Mouse (Mus musculus) erythroblast, embryonic 14.5 days (primary cell): ENCODE data around the gene Med10.

Experiments used
- GATA1 ChIP-seq: IDR thresholded peaks from 2 replicates; pipeline ENCODE4 v1.6.1; 2012; ENCODE audit warnings: low read length, inconsistent platforms, mixed read lengths
- TAL1 ChIP-seq: IDR thresholded peaks from 3 replicates; pipeline ENCODE4 v1.6.1; 2012; ENCODE audit warnings: low read length, inconsistent platforms, mixed read lengths

GRCm38 (mm10) chr13:69788704-69789103 is 13.5 kb upstream of the Med10 start:
- no peak for TF ChIP-seq TAL1
- no peak for TF ChIP-seq GATA1
